Mouse (Mus musculus) midbrain, embryonic 12.5 days (tissue): ENCODE results near the gene Cbr1. TPM values are rescaled to one million over a fixed set of nuclear protein-coding genes. Genes with fewer than 3 reads are reported as not detected.

Experiments used
- ATAC-seq: fragments of 200-750 bp; cut with Nextera tagmentation; 2 replicates; pipeline ENCODE4 v1.8.0; 2017; ENCODE audit warnings: low read depth, moderate TSS enrichment, moderate library complexity; ENCODE audit not compliant: low FRiP score
- H3K27ac ChIP-seq: fragments of 300-500 bp; sonication (generic); replicated peaks from 2 replicates; pipeline ENCODE4 v1.5.1; 2016; ENCODE audit warnings: mild to moderate bottlenecking
- H3K27me3 ChIP-seq: fragments of 300-500 bp; sonication (generic); 2 replicates; pipeline ENCODE4 v1.6.1; 2016; ENCODE audit warnings: mild to moderate bottlenecking
- H3K36me3 ChIP-seq: fragments of 300-500 bp; sonication (generic); 2 replicates; pipeline ENCODE4 v1.6.1; 2016
- H3K4me1 ChIP-seq: fragments of 300-500 bp; sonication (generic); 2 replicates; pipeline ENCODE4 v1.6.1; 2016
- H3K4me2 ChIP-seq: fragments of 300-500 bp; sonication (generic); replicated peaks from 2 replicates; pipeline ENCODE4 v1.6.1; 2016; ENCODE audit warnings: mild to moderate bottlenecking, moderate library complexity
- H3K4me3 ChIP-seq: fragments of 300-500 bp; sonication (generic); 2 replicates; pipeline ENCODE4 v1.5.1; 2016; ENCODE audit warnings: mild to moderate bottlenecking
- H3K9ac ChIP-seq: fragments of 300-500 bp; sonication (generic); replicated peaks from 2 replicates; pipeline ENCODE4 v1.6.1; 2016; ENCODE audit warnings: mild to moderate bottlenecking, moderate library complexity
- H3K9me3 ChIP-seq: fragments of 300-500 bp; sonication (generic); 2 replicates; pipeline ENCODE4 v1.6.1; 2016; ENCODE audit warnings: mild to moderate bottlenecking
- WGBS: fragments of 180-500 bp; shearing (Covaris S2); methylation state at CpG from one replicate; pipeline ENCODE4 v1.1.7; 2016; 5-methylcytosine and 5-hydroxymethylcytosine counted together
- polyA plus RNA-seq: library from polyadenylated mRNA; unstranded; fragments of >200 nt; fragmentation: Nextera tagmentation; extraction: Ambion mirVana; gene quantifications from 2 replicates; pipeline ENCODE4 v1.2.1, GENCODE M21; 2016

The Cbr1 gene
- polyA plus RNA-seq, 1 experiment from 2014 or later = 111 TPM

DNA sequence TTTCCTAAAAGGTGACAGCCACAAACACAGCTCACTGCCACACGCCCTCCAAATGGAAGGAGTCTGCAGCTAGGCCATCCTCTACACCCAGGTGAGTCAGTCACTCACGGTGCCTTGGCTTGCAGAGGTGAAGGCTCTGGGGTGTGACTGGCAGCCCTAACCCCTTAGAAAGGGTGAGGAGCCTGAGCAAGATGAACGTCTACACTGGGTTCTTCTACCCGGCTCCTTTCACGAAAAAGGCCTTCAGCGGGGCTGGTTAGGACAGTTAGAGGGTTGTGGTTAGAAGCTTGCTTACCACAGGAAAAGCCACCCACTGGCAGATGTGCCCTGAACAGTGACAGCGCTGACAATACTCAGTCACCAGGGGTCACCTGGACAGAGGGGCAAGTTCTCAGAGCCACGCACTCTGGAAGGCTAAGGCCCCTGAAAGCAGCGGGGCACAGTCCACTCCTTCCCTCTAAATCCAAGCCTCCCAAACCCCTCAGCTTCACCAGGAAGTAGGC is 19.9 kb upstream of the Cbr1 start:
- H3K36me3 ChIP-seq = peaks cover 36% of the 10 kb centered on the region
- no peak for ATAC-seq
- no peak overlapping the region for H3K9ac ChIP-seq
- 90% methylated on average over 9 of the region's 9 CpGs for WGBS
- H3K4me2 ChIP-seq = no peak overlapping the region
- H3K4me1 ChIP-seq = no peaks in the 10 kb centered on the region
- H3K27me3 ChIP-seq = no peaks in the 10 kb centered on the region
- no peaks in the 10 kb centered on the region for H3K9me3 ChIP-seq
- no peak overlapping the region for H3K4me3 ChIP-seq
- H3K27ac ChIP-seq = no peak overlapping the region

- ATAC-seq = no peak
- no peaks in the 10 kb centered on the region for H3K4me1 ChIP-seq
- H3K9ac ChIP-seq = no peak overlapping the region
- H3K9me3 ChIP-seq = no peaks in the 10 kb centered on the region
- no peak overlapping the region for H3K4me3 ChIP-seq
- H3K4me2 ChIP-seq = no peak overlapping the region
- no peak overlapping the region for H3K27ac ChIP-seq
- H3K27me3 ChIP-seq = no peaks in the 10 kb centered on the region
- peaks cover 39% of the 10 kb centered on the region for H3K36me3 ChIP-seq
- 68% methylated on average over 8 of the region's 8 CpGs for WGBS
Observed at GRCm38 (mm10) chr16:93586382-93586781, 19.3 kb upstream of the Cbr1 start.

GRCm38 (mm10) chr16:93588281-93588680 is 17.4 kb upstream of the Cbr1 start:
- no peaks in the 10 kb centered on the region for H3K9me3 ChIP-seq
- H3K4me2 ChIP-seq = no peak overlapping the region
- H3K4me1 ChIP-seq = no peaks in the 10 kb centered on the region
- no peaks in the 10 kb centered on the region for H3K27me3 ChIP-seq
- no peak overlapping the region for H3K4me3 ChIP-seq
- H3K27ac ChIP-seq = no peak overlapping the region
- no peak overlapping the region for H3K9ac ChIP-seq
- H3K36me3 ChIP-seq = peaks cover 48% of the 10 kb centered on the region
- ATAC-seq = no peak
- WGBS = 64% methylated on average over 4 of the region's 4 CpGs

DNA sequence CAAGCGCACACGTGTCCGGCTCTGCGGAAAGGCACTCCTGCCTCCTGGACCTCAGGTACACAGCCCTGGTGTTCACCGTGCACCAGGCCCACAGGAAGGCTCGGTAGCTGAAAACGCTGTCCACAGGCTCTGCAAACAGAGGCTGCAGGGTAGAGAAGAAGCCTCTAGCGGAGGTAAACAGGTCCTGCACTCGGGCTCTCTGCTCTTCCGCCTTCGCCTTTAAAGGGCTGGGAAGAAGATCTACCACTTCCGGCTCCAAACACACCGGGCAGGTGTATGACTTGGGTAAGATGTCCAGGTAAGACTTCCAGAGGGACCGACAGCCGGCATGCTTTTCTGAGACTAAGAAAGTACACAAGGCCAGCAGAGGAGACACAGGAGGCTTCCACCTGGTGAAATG is 14.7 kb upstream of the Cbr1 start:
- H3K36me3 ChIP-seq = peaks cover 36% of the 10 kb centered on the region

DNA sequence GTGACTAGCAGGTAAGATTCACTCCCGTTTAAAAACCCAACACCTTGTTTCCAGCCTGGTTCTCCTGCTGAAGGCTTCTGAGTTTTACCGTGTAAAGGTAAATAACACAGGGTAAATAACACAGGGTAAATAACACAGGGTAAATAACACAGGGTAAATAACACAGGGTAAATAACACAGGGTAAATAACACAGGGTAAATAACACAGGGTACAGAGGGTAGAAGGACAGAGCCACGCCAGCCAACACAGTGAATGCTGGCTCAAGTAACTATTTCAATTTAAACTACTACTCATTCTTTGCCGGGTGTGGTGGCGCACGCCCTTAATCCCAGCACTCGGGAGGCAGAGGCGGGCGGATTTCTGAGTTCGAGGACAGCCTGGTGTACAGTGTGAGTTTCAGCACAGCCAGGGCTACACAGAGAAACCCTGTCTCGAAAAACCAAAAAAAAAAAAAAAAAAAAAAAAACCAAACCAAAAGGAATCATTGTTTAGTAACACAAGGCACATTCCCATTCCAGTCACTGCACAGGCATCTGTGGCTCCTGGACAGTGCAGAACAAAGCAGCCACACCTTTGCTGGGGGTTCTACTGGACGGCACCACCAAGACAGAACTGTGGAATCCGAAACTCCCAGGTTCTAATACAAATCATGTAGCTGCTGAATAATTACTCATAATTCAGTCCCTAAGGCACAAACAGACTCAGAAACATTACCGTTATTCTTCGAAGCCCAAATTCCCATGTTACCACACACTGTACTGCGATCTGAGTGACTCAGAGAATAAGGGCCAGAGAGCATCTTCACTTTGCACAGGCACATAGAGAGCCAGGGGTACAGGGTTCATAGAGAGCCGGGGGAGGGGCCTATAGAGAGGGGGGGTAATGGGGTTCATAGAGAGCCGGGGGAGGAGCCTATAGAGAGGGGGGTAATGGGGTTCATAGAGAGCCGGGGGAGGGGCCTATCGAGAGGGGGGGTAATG is 13.9 kb upstream of the Cbr1 start:
- no peak overlapping the region for H3K4me3 ChIP-seq
- WGBS = 94% methylated on average over 20 of the region's 20 CpGs
- H3K36me3 ChIP-seq = peaks cover 33% of the 10 kb centered on the region

More for the DNA sequence above, 14.7 kb upstream of the Cbr1 start:
- ATAC-seq = no peak
- H3K4me1 ChIP-seq = no peaks in the 10 kb centered on the region
- no peak overlapping the region for H3K27ac ChIP-seq
- no peaks in the 10 kb centered on the region for H3K9me3 ChIP-seq
- no peak overlapping the region for H3K4me2 ChIP-seq
- no peak overlapping the region for H3K4me3 ChIP-seq
- no peaks in the 10 kb centered on the region for H3K27me3 ChIP-seq
- 95% methylated on average over 15 of the region's 15 CpGs for WGBS
- no peak overlapping the region for H3K9ac ChIP-seq

GRCm38 (mm10) chr16:93592711-93593110 is 12.9 kb upstream of the Cbr1 start:
- Histone ChIP-seq H3K27me3 (no peaks in the 10 kb centered on the region), H3K36me3 (peaks cover 40% of the 10 kb centered on the region), H3K9me3 (no peaks in the 10 kb centered on the region), H3K27ac (no peak overlapping the region), H3K4me3 (no peak overlapping the region), H3K4me1 (no peaks in the 10 kb centered on the region), H3K9ac (no peak overlapping the region), H3K4me2 (no peak overlapping the region)
- ATAC-seq = no peak
- 91% methylated on average over 3 of the region's 3 CpGs for WGBS

More for the DNA sequence above, 13.9 kb upstream of the Cbr1 start:
- Histone ChIP-seq H3K9ac (no peak overlapping the region), H3K4me1 (no peaks in the 10 kb centered on the region), H3K4me2 (no peak overlapping the region), H3K9me3 (no peaks in the 10 kb centered on the region), H3K27ac (no peak overlapping the region), H3K27me3 (no peaks in the 10 kb centered on the region)
- no peak for ATAC-seq

DNA sequence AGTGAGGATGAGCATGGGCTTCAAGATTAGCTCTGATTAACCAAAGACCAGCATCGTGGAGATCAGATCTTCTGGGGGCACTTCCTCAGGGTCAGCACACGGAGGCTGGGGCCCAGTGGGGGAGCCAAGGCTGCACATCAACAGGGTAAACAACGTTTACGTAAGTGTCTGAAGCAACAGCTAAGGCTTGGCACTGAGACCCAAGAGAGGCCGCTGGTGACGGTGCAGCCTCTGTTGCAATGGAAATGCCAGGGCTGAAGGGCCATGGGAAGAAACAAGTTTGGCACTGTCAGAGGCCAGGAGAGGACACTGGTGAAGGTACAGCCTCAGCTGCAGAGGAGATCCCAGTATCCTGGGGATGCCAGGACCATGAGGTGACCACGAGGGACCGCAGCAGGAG is 12.2 kb upstream of the Cbr1 start:
- Histone ChIP-seq H3K9ac (no peak overlapping the region), H3K36me3 (peaks cover 47% of the 10 kb centered on the region), H3K27me3 (no peaks in the 10 kb centered on the region), H3K4me1 (no peaks in the 10 kb centered on the region), H3K27ac (no peak overlapping the region), H3K9me3 (no peaks in the 10 kb centered on the region), H3K4me2 (no peak overlapping the region), H3K4me3 (no peak overlapping the region)
- 96% methylated on average over 8 of the region's 8 CpGs for WGBS
- ATAC-seq = no peak

- Histone ChIP-seq H3K4me1 (no peaks in the 10 kb centered on the region), H3K27ac (no peak overlapping the region), H3K4me2 (no peak overlapping the region), H3K4me3 (no peak overlapping the region), H3K36me3 (peaks cover 48% of the 10 kb centered on the region), H3K9me3 (no peaks in the 10 kb centered on the region), H3K27me3 (no peaks in the 10 kb centered on the region), H3K9ac (no peak overlapping the region)
- 93% methylated on average over 10 of the region's 10 CpGs for WGBS
- ATAC-seq = no peak
Observed at GRCm38 (mm10) chr16:93594448-93594847, 11.2 kb upstream of the Cbr1 start.

DNA sequence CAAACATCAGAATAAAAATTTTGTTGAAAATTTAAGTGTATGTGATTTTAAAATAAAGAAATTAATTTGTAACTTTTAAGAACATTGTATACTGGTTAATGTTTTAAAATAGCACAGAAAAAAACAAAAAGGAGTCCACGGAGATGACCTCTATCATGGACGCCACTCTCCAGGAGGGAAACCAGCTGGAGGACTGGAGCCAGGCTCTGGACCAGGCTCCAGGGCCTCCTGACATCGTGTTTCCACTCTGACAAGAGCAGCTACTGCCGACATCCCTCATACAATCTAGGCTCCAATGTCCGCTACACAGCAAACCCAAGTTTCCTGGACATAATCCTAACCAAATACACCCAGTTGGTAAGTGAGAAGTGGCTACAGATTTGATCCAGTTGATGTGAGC is 9.9 kb upstream of the Cbr1 start:
- Histone ChIP-seq H3K27ac (no peak overlapping the region), H3K4me1 (no peaks in the 10 kb centered on the region), H3K4me3 (no peak overlapping the region), H3K4me2 (no peak overlapping the region), H3K36me3 (peaks cover 36% of the 10 kb centered on the region), H3K9me3 (no peaks in the 10 kb centered on the region), H3K27me3 (no peaks in the 10 kb centered on the region), H3K9ac (no peak overlapping the region)
- ATAC-seq = no peak
- 91% methylated on average over 5 of the region's 5 CpGs for WGBS

DNA sequence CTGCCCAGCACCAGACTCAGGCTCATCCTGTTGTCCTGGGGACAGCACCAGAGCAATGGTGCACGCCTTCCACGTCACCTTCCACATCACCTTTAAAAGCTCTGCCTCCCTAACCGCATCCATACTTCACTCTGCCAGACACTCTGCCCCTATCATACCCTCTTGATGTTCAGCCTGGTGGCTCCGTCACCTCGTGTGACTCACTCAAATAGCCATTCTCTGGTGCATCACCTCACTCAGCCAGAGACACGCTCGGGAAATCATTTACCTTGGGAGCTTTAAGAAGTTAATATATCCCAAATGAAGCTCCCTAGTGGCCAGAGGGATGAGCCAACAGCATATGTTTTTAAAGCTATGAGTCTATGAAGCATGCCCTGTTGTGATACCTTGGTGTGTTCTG is 8.8 kb upstream of the Cbr1 start:
- no peaks in the 10 kb centered on the region for H3K27me3 ChIP-seq
- 91% methylated on average over 7 of the region's 7 CpGs for WGBS
- no peaks in the 10 kb centered on the region for H3K4me1 ChIP-seq
- H3K4me3 ChIP-seq = no peak overlapping the region
- H3K9me3 ChIP-seq = no peaks in the 10 kb centered on the region
- H3K9ac ChIP-seq = no peak overlapping the region
- no peak overlapping the region for H3K4me2 ChIP-seq
- no peak overlapping the region for H3K27ac ChIP-seq
- no peak for ATAC-seq
- peaks cover 32% of the 10 kb centered on the region for H3K36me3 ChIP-seq

DNA sequence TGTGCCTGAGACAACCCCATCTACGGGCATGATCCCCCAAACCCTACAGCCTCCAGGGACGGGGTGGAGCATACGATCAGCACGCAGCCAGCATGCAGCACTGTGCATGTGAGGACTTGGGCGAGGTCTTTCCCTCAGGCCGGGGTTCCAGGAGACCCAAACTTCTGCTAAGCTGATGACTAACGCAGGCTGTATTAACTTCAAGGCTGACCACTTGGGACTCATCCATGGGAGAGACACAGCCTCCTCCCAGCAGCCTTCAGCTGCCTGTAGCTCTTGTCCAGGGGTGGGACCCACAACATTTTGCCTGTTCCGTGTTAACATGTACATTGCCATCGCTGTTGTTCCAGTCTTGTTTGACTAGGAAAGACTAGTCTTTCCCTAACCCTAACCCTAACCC is 8.1 kb upstream of the Cbr1 start:
- Histone ChIP-seq H3K4me3 (no peak overlapping the region), H3K36me3 (peaks cover 31% of the 10 kb centered on the region), H3K27ac (no peak overlapping the region), H3K9me3 (no peaks in the 10 kb centered on the region), H3K4me1 (no peaks in the 10 kb centered on the region), H3K27me3 (no peaks in the 10 kb centered on the region), H3K4me2 (no peak overlapping the region), H3K9ac (no peak overlapping the region)
- WGBS = 96% methylated on average over 9 of the region's 9 CpGs
- no peak for ATAC-seq

DNA sequence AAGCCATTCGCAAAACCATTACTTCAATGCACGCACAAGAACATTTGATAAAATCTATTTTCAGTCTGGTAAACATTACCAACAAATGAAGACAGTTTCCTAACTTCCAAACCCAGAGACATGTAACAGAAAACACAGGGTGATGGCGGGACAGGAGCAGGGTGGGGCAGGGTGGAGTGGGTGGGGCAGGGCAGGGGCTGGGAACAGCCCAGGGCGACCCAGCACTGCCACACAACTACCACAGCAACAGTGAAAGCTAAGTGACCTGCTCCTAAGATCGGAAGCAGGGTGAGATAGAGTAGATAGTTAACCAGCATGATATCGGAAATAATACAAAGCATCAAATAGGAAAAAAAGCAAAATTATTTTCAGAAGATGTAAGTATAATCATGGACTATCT is 6.2 kb upstream of the Cbr1 start:
- Histone ChIP-seq H3K9ac (no peak overlapping the region), H3K9me3 (no peaks in the 10 kb centered on the region), H3K4me3 (no peak overlapping the region), H3K27ac (no peak overlapping the region), H3K36me3 (peaks cover 20% of the 10 kb centered on the region), H3K4me1 (peaks cover 2% of the 10 kb centered on the region), H3K27me3 (no peaks in the 10 kb centered on the region), H3K4me2 (no peak overlapping the region)
- ATAC-seq = no peak
- WGBS = 92% methylated on average over 6 of the region's 6 CpGs
